Mouse (Mus musculus): ENCODE data around the gene Ece1.

- TF ChIP-seq CTCF (IDR thresholded peaks at IDR 0.05; ENCODE audit: low read depth) (no peak), EP300 (optimal IDR thresholded peaks at IDR 0.05) (no peak)
Measured at GRCm38 (mm10) chr4:137984212-137984611, 122.2 kb downstream of the Ece1 start.

Measured in stomach, postnatal 0 days (tissue).